Mouse (Mus musculus) olfactory bulb, adult 2 months (tissue): ENCODE data around the gene Scarf1.

Experiments used
- CTCF ChIP-seq: fragments of 200-500 bp; IDR thresholded peaks from 2 replicates; pipeline ENCODE4 v1.5.1; 2012; ENCODE audit warnings: low read depth, mild to moderate bottlenecking, low read length, moderate library complexity; ENCODE audit not compliant: insufficient read depth
- POLR2A ChIP-seq: fragments of 200-500 bp; IDR thresholded peaks from 2 replicates; pipeline ENCODE4 v1.6.1; 2012; ENCODE audit warnings: mild to moderate bottlenecking, low read depth, low read length, moderate library complexity; ENCODE audit not compliant: insufficient read depth

GRCm38 (mm10) chr11:75472469-75473081 is 40.8 kb upstream of the Scarf1 start:
- TF ChIP-seq CTCF (no peak), POLR2A (no peak)
